Mouse (Mus musculus): ENCODE data around the gene Zc3h12a. TPM values are rescaled to one million over a fixed set of nuclear protein-coding genes. Genes with fewer than 3 reads are reported as not detected.

The Zc3h12a gene
- total and polyA plus RNA-seq, 3 experiments, result 0.92 to 3.3 TPM; not detected in 1

DNA sequence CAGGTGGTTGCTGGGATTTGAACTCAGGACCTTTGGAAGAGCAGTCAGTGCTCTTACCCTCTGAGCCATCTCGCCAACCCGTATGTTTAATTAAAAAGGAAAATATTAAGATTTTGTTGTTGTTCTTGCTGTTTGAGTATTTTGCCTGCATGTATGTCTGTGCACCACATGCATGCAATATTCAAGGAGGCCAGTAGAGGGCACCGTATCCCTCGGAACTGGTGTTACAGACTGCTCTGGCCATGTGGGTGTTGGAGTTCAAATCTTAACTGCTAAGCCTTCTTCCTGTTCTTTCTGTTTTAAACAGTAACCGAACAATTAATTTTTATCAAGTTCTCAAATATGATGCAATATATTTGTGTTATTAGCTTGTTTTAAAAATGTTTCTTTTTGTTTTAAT is 4.8 kb upstream of the Zc3h12a start (continued):
- TF ChIP-seq CHD1 (IDR thresholded peaks at IDR 0.05; ENCODE audit: low read depth, low read length), result no peak

DNA sequence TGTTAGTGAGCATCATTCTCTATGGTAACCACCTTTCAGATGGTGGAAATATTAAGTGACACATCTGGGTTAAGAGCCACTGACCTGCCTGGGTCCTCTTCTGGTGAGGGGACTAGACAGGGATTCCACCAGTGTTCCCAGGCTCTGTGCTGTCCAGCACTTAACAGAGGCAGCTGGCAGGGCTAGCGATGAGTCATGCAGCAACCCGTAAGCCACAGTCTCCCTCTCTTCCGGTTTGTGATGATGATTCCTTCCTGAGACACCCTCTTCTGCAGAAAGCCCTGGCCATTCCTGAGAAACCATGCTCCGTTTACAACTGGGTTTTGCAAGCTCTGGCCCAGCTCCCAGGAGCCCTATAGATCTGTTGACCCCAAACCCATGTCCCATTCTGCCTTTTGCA is 3.9 kb upstream of the Zc3h12a start:
- no peaks in the 10 kb centered on the region; the same call in 1 of the 2 replicates for H3K79me2 ChIP-seq (ENCODE audit: control insufficient read depth, insufficient read depth, low read length, poor library complexity)
- peaks cover 0 to 9% of the 10 kb centered on the region in 2 experiments; a peak in 2 of 4 replicates for H3K4me1 ChIP-seq (ENCODE audit: control insufficient read depth in 1 of 2, insufficient read depth in 2 of 2, low read length in 2 of 2)
- H3K36me3 ChIP-seq (ENCODE audit: control insufficient read depth in 1 of 2, insufficient read depth in 2 of 2, low read length in 2 of 2), result peaks cover 0 to 2% of the 10 kb centered on the region in 2 experiments; a peak in 1 of 4 replicates
- DNase-seq (ENCODE audit: low read depth, low spot score), result peak; percentile 49
- H3K27ac ChIP-seq (ENCODE audit: control insufficient read depth, low read depth, low read length), result no peak overlapping the region
- H3K9me3 ChIP-seq (replicated peaks; ENCODE audit: insufficient read depth, low read length), result no peaks in the 10 kb centered on the region
- H3K4me3 ChIP-seq (ENCODE audit: control insufficient read depth in 1 of 2, insufficient read depth in 1 of 2, low read depth in 2 of 2, low read length in 2 of 2), result no peak overlapping the region
- H3K9ac ChIP-seq (ENCODE audit: control insufficient read depth, low read depth, low read length, poor library complexity, severe bottlenecking), result no peak overlapping the region
- TF ChIP-seq MAFK (IDR thresholded peaks at IDR 0.05; ENCODE audit: borderline replicate concordance, low read depth, low read length) (no peak), SMC3 (IDR thresholded peaks at IDR 0.05; ENCODE audit: low read depth, low read length) (no peak), MXI1 (IDR thresholded peaks at IDR 0.05; ENCODE audit: low read depth, low read length) (no peak), JUND (IDR thresholded peaks at IDR 0.05; ENCODE audit: low read depth, low read length) (0 out of 2 replicates have a peak, but pooled peaks have one; percentile 47), HCFC1 (IDR thresholded peaks at IDR 0.05; ENCODE audit: low read depth, low read length) (no peak)
- no peaks in the 10 kb centered on the region for H3K27me3 ChIP-seq (ENCODE audit: control insufficient read depth in 1 of 2, insufficient read depth in 2 of 2, low read length in 2 of 2)

DNA sequence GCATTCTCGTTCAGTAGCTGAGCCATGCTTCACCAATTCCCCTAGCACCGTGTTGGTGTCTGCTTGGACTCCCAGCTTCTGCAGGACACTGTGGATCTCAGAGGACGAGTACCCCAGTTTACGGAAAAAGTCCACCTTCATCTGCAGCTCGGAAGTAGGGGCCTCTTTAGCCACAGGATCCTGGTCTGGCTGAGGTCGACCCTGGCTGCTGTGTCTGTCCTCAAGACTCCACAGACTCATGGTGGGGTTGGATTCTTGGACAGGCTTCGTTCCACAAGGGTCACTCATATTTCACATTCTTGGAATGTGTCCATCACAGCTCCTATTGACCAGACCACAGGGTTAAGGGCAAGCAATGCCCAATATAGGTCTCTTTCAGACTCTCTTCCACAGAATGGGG is 879 bp downstream of the Zc3h12a start:
- no peaks in the 10 kb centered on the region for H3K9me3 ChIP-seq (replicated peaks; ENCODE audit: insufficient read depth, low read length)
- peak overlapping the region; percentile 63 to 92 for H3K4me3 ChIP-seq (ENCODE audit: control insufficient read depth in 1 of 2, insufficient read depth in 1 of 2, low read depth in 2 of 2, low read length in 2 of 2)
- H3K9ac ChIP-seq (ENCODE audit: control insufficient read depth, low read depth, low read length, poor library complexity, severe bottlenecking), result peak overlapping the region; percentile 81; the same call in 1 of the 2 replicates
- TF ChIP-seq USF1 (IDR thresholded peaks at IDR 0.05; ENCODE audit: low read depth, low read length), result no peak
- no peak for TF ChIP-seq CHD2 (IDR thresholded peaks at IDR 0.05; ENCODE audit: low read length)
- no peak for TF ChIP-seq SIN3A (IDR thresholded peaks at IDR 0.05; ENCODE audit: low read length)
- no peak for TF ChIP-seq POLR2AphosphoS2 (IDR thresholded peaks at IDR 0.05; ENCODE audit: low read length)
- no peak for TF ChIP-seq ZC3H11A (IDR thresholded peaks at IDR 0.05; ENCODE audit: low read depth, low read length)
- TF ChIP-seq ZNF384 (IDR thresholded peaks at IDR 0.05; ENCODE audit: low read depth, low read length), result no peak
- H3K4me1 ChIP-seq (ENCODE audit: control insufficient read depth in 1 of 2, insufficient read depth in 2 of 2, low read length in 2 of 2), result peaks cover 0 to 6% of the 10 kb centered on the region in 2 experiments; a peak in 2 of 4 replicates
- H3K79me2 ChIP-seq (ENCODE audit: control insufficient read depth, insufficient read depth, low read length, poor library complexity), result no peaks in the 10 kb centered on the region; the same call in 1 of the 2 replicates
- no peak for DNase-seq (ENCODE audit: low read depth, low spot score)
- H3K27ac ChIP-seq (ENCODE audit: control insufficient read depth, low read depth, low read length), result no peak overlapping the region
- H3K27me3 ChIP-seq (ENCODE audit: control insufficient read depth in 1 of 2, insufficient read depth in 2 of 2, low read length in 2 of 2), result no peaks in the 10 kb centered on the region
- H3K36me3 ChIP-seq (ENCODE audit: control insufficient read depth in 1 of 2, insufficient read depth in 2 of 2, low read length in 2 of 2), result peaks cover 0 to under 1% of the 10 kb centered on the region in 2 experiments; a peak in 1 of 4 replicates

DNA sequence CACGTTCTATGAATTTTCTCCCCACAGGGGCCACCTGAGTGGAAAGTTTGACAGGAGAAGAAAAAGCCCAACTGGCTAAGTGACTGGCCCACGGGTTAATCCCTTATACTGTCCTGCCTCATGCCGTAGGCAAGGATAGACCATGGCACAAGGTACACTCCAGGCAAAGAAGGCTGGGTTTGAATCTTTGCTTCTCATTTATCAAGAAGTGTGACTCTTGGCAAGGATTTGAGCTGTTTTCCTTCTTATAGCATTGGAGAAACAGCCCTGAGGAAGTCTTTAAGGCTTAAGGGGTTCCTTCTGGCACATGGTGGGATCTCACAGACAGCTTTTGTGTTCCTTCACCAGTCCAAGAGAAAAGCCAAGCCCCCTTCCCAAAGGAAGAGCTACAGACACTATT is 1.5 kb downstream of the Zc3h12a start:
- H3K27me3 ChIP-seq (ENCODE audit: control insufficient read depth in 1 of 2, insufficient read depth in 2 of 2, low read length in 2 of 2), result no peaks in the 10 kb centered on the region
- H3K9me3 ChIP-seq (replicated peaks; ENCODE audit: insufficient read depth, low read length), result no peaks in the 10 kb centered on the region
- H3K4me3 ChIP-seq (ENCODE audit: control insufficient read depth in 1 of 2, insufficient read depth in 1 of 2, low read depth in 2 of 2, low read length in 2 of 2), result no peak overlapping the region
- no peak overlapping the region for H3K9ac ChIP-seq (ENCODE audit: control insufficient read depth, low read depth, low read length, poor library complexity, severe bottlenecking)
- no peaks in the 10 kb centered on the region for H3K36me3 ChIP-seq (ENCODE audit: control insufficient read depth in 1 of 2, insufficient read depth in 2 of 2, low read length in 2 of 2)
- H3K79me2 ChIP-seq (ENCODE audit: control insufficient read depth, insufficient read depth, low read length, poor library complexity), result no peaks in the 10 kb centered on the region; the same call in 1 of the 2 replicates
- TF ChIP-seq MYB (IDR thresholded peaks at IDR 0.05; ENCODE audit: low read depth, low read length) (no peak), MAZ (IDR thresholded peaks at IDR 0.05; ENCODE audit: low read depth, low read length) (no peak), JUND (IDR thresholded peaks at IDR 0.05; ENCODE audit: low read depth, low read length) (no peak), NRF1 (IDR thresholded peaks at IDR 0.05; ENCODE audit: insufficient read depth, low read depth, low read length, poor library complexity, severe bottlenecking) (no peak), TBP (IDR thresholded peaks at IDR 0.05; ENCODE audit: low read depth, low read length) (no peak), KAT2A (conservative IDR thresholded peaks at IDR 0.05; ENCODE audit: low read depth, low read length) (no peak), GATA1 (IDR thresholded peaks at IDR 0.05; ENCODE audit: low read depth, low read length) (no peak), ZNF384 (IDR thresholded peaks at IDR 0.05; ENCODE audit: low read depth, low read length) (no peak), USF2 (IDR thresholded peaks at IDR 0.05; ENCODE audit: borderline replicate concordance in 1 of 2, insufficient read depth in 1 of 2, low read depth in 1 of 2, low read length in 2 of 2) (no peak), USF1 (IDR thresholded peaks at IDR 0.05; ENCODE audit: low read depth, low read length) (no peak), TCF12 (IDR thresholded peaks at IDR 0.05; ENCODE audit: low read depth, low read length) (no peak), POLR2AphosphoS5 (IDR thresholded peaks at IDR 0.05; ENCODE audit: borderline replicate concordance, low read depth, low read length) (no peak), RAD21 (IDR thresholded peaks at IDR 0.05; ENCODE audit: low read depth, low read length) (no peak), ZKSCAN1 (IDR thresholded peaks at IDR 0.05; ENCODE audit: low read depth, low read length) (no peak)
- DNase-seq (ENCODE audit: low read depth, low spot score), result no peak
- H3K27ac ChIP-seq (ENCODE audit: control insufficient read depth, low read depth, low read length), result no peak overlapping the region
- H3K4me1 ChIP-seq (ENCODE audit: control insufficient read depth in 1 of 2, insufficient read depth in 2 of 2, low read length in 2 of 2), result peaks cover 0 to 4% of the 10 kb centered on the region in 2 experiments; a peak in 1 of 4 replicates
